ENCODE assay signal across 16 mouse cellular contexts in genomic region chr4:81059356-81059755, GRCm38 (mm10).
DNase-seq lines count a peak whose midpoint lies in the region; ATAC-seq and TF ChIP-seq lines count a peak whose summit lies in the region.
"Had no signal": no experiment of that assay in that cellular context is flagged by ENCODE, and none has a peak within 500 bp of the region (broad histone marks: within the 10 kb centered on the region; RNA-seq: fewer than 3 reads in every experiment).

No protein-coding gene starts in this region.

- 59% methylated on average over 3 of the region's 3 CpGs for WGBS in heart, adult 2 months
- WGBS in heart, embryonic 11.5 days (ENCODE audit: insufficient replicate concordance): 68% methylated on average over 3 of the region's 3 CpGs
- 59% methylated on average over 3 of the region's 3 CpGs for WGBS in heart, embryonic 13.5 days
- 89% methylated on average over 3 of the region's 3 CpGs for WGBS in hindbrain, embryonic 13.5 days
- WGBS in liver, embryonic 12.5 days (ENCODE audit: insufficient replicate concordance): 77% methylated on average over 3 of the region's 3 CpGs

- no peak for TF ChIP-seq CTCF in heart, adult 2 months (IDR thresholded peaks at IDR 0.05)

- intact Hi-C loops in heart, adult 2 months (cut with DNase I): no loop called here

- H3K27me3 ChIP-seq in heart, adult 2 months (ENCODE audit: control insufficient read depth, insufficient read depth, low read length): no peaks in the 10 kb centered on the region
- H3K27me3 ChIP-seq in heart, embryonic 11.5 days (ENCODE audit: control insufficient read depth, insufficient read depth, low read length): no peaks in the 10 kb centered on the region
- no peaks in the 10 kb centered on the region for H3K27me3 ChIP-seq in heart, embryonic 13.5 days (replicated peaks)
- no peaks in the 10 kb centered on the region for H3K27me3 ChIP-seq in hindbrain, embryonic 13.5 days
- no peaks in the 10 kb centered on the region for H3K27me3 ChIP-seq in liver, embryonic 12.5 days (replicated peaks)
- H3K27me3 ChIP-seq: CH12.LX; embryonic facial prominence, embryonic 12.5 days; liver, embryonic 15.5 days; neural tube, embryonic 12.5 days had no signal

- H3K9me3 ChIP-seq in heart, embryonic 11.5 days (replicated peaks; ENCODE audit: control insufficient read depth, low read length): no peaks in the 10 kb centered on the region
- H3K9me3 ChIP-seq in heart, embryonic 13.5 days: no peaks in the 10 kb centered on the region
- no peaks in the 10 kb centered on the region for H3K9me3 ChIP-seq in hindbrain, embryonic 13.5 days
- no peaks in the 10 kb centered on the region for H3K9me3 ChIP-seq in liver, embryonic 12.5 days (replicated peaks)
- H3K9me3 ChIP-seq: embryonic facial prominence, embryonic 12.5 days; liver, embryonic 15.5 days; midbrain, embryonic 10.5 days; neural tube, embryonic 12.5 days had no signal

- peaks cover 3% of the 10 kb centered on the region; the same call in 1 of the 2 replicates for H3K4me1 ChIP-seq in heart, adult 2 months (ENCODE audit: control insufficient read depth, insufficient read depth, low read length)
- no peaks in the 10 kb centered on the region for H3K4me1 ChIP-seq in heart, embryonic 11.5 days (ENCODE audit: control insufficient read depth, insufficient read depth, low read length)
- peaks cover 8% of the 10 kb centered on the region; the same call in 1 of the 2 replicates for H3K4me1 ChIP-seq in heart, embryonic 13.5 days
- H3K4me1 ChIP-seq in hindbrain, embryonic 13.5 days (replicated peaks): no peaks in the 10 kb centered on the region
- H3K4me1 ChIP-seq in liver, embryonic 12.5 days: no peaks in the 10 kb centered on the region
- H3K4me1 ChIP-seq: embryonic facial prominence, embryonic 12.5 days; liver, embryonic 15.5 days; midbrain, embryonic 10.5 days; neural tube, embryonic 12.5 days had no signal

- no peak overlapping the region for H3K4me2 ChIP-seq in heart, embryonic 11.5 days
- H3K4me2 ChIP-seq in heart, embryonic 13.5 days: no peak overlapping the region
- H3K4me2 ChIP-seq in hindbrain, embryonic 13.5 days: no peak overlapping the region
- H3K4me2 ChIP-seq in liver, embryonic 12.5 days: no peak overlapping the region
- H3K4me2 ChIP-seq: embryonic facial prominence, embryonic 12.5 days; liver, embryonic 15.5 days; neural tube, embryonic 12.5 days had no signal

- TF ChIP-seq POLR2A in heart, adult 2 months (IDR thresholded peaks at IDR 0.05; ENCODE audit: insufficient read depth, low read depth, low read length): no peak

- H3K9ac ChIP-seq in heart, adult 2 months (ENCODE audit: low read depth, low read length): no peak overlapping the region
- no peak overlapping the region for H3K9ac ChIP-seq in heart, embryonic 11.5 days (ENCODE audit: low read depth, low read length)
- no peak overlapping the region for H3K9ac ChIP-seq in heart, embryonic 13.5 days
- H3K9ac ChIP-seq in hindbrain, embryonic 13.5 days: no peak overlapping the region
- H3K9ac ChIP-seq in liver, embryonic 12.5 days: no peak overlapping the region
- H3K9ac ChIP-seq: embryonic facial prominence, embryonic 12.5 days; liver, embryonic 15.5 days; neural tube, embryonic 12.5 days had no signal

- H3K36me3 ChIP-seq in heart, adult 2 months (ENCODE audit: control insufficient read depth, insufficient read depth, low read length): no peaks in the 10 kb centered on the region
- no peaks in the 10 kb centered on the region for H3K36me3 ChIP-seq in heart, embryonic 11.5 days (ENCODE audit: control insufficient read depth, insufficient read depth, low read length)
- H3K36me3 ChIP-seq in heart, embryonic 13.5 days: no peaks in the 10 kb centered on the region
- H3K36me3 ChIP-seq in hindbrain, embryonic 13.5 days: no peaks in the 10 kb centered on the region
- no peaks in the 10 kb centered on the region for H3K36me3 ChIP-seq in liver, embryonic 12.5 days
- H3K36me3 ChIP-seq: embryonic facial prominence, embryonic 12.5 days; liver, embryonic 15.5 days; midbrain, embryonic 10.5 days; neural tube, embryonic 12.5 days had no signal

- DNase-seq in heart, adult 2 months: peak in 1 of 2 experiments; percentile 9
- peak; percentile 30 for DNase-seq in lung, postnatal 10 days
- no peak for DNase-seq in lung, postnatal 4 days
- no peak for DNase-seq in urinary bladder, adult 2 months (ENCODE audit: low spot score)
- DNase-seq: cerebellum, adult 9-11 months; thymus, postnatal 4 days had no signal

- no peak overlapping the region for H3K4me3 ChIP-seq in heart, adult 2 months
- no peak overlapping the region for H3K4me3 ChIP-seq in heart, embryonic 11.5 days (ENCODE audit: low read depth, low read length)
- no peak overlapping the region for H3K4me3 ChIP-seq in heart, embryonic 13.5 days
- no peak overlapping the region for H3K4me3 ChIP-seq in hindbrain, embryonic 13.5 days
- H3K4me3 ChIP-seq in liver, embryonic 12.5 days: no peak overlapping the region
- H3K4me3 ChIP-seq: embryonic facial prominence, embryonic 12.5 days; liver, embryonic 15.5 days; midbrain, embryonic 10.5 days; neural tube, embryonic 12.5 days had no signal

- no peak for TF ChIP-seq EP300 in heart, adult 2 months (IDR thresholded peaks at IDR 0.05; ENCODE audit: insufficient read depth, low read depth, low read length)

- peak overlapping the region; percentile 36 for H3K27ac ChIP-seq in heart, adult 2 months
- no peak overlapping the region for H3K27ac ChIP-seq in heart, embryonic 11.5 days (ENCODE audit: low read depth, low read length)
- peak overlapping the region; percentile 32; the same call in 1 of the 2 replicates for H3K27ac ChIP-seq in heart, embryonic 13.5 days (replicated peaks)
- H3K27ac ChIP-seq in hindbrain, embryonic 13.5 days: no peak overlapping the region
- no peak overlapping the region for H3K27ac ChIP-seq in liver, embryonic 12.5 days
- H3K27ac ChIP-seq: embryonic facial prominence, embryonic 12.5 days; liver, embryonic 15.5 days; midbrain, embryonic 10.5 days; neural tube, embryonic 12.5 days had no signal

- H3K79me2 ChIP-seq in heart, adult 2 months (replicated peaks; ENCODE audit: control insufficient read depth, insufficient read depth, low read length): no peaks in the 10 kb centered on the region

- no peak for ATAC-seq in heart, embryonic 11.5 days (replicated peaks; ENCODE audit: insufficient number of reproducible peaks, low FRiP score, low TSS enrichment)
- ATAC-seq in heart, embryonic 13.5 days (ENCODE audit: extremely low read depth, insufficient number of reproducible peaks, low FRiP score, low TSS enrichment): no peak
- ATAC-seq in hindbrain, embryonic 13.5 days (ENCODE audit: low FRiP score): no peak
- ATAC-seq in liver, embryonic 12.5 days: no peak
- ATAC-seq: hindbrain, embryonic 16.5 days had no signal

Comparison
In these comparisons a context has a peak if more than half of its experiments do, and no peak if none do; other contexts are left out.
1. H3K27ac ChIP-seq: peak in heart, adult 2 months (single experiment) and heart, embryonic 13.5 days (single experiment); none in heart, embryonic 11.5 days (single experiment), hindbrain, embryonic 13.5 days (single experiment) and liver, embryonic 12.5 days (single experiment).